Mouse (Mus musculus) C2C12 (cell line): ENCODE measurements around the gene Thap3. TPM values are rescaled to one million over a fixed set of nuclear protein-coding genes. Genes with fewer than 3 reads are reported as not detected.

Source experiments
- polyA plus RNA-seq: library from polyadenylated mRNA; unstranded; fragments of >200 nt; fragmentation: generic; extraction: Trizol; gene quantifications from one replicate; pipeline ENCODE4 v1.2.1, GENCODE M21; 2012; ENCODE audit warnings: missing spikeins

Thap3 gene
- polyA plus RNA-seq, 1 experiment: 32.8 TPM

Other genes with a start within 250 kb of the Thap3 start
- 21.7 TPM for gene Camta1, start 127.1 kb downstream of the Thap3 start, polyA plus RNA-seq
- gene Dnajc11, start 55.3 kb downstream of the Thap3 start, polyA plus RNA-seq: 61.5 TPM
- 18.8 TPM for gene Phf13, start 7.3 kb upstream of the Thap3 start, polyA plus RNA-seq
- 36.2 TPM for gene Klhl21, start 19.8 kb upstream of the Thap3 start, polyA plus RNA-seq
- gene Zbtb48, start 38.7 kb upstream of the Thap3 start, polyA plus RNA-seq: 8.6 TPM
- 0.27 TPM for gene Tas1r1, start 49.6 kb upstream of the Thap3 start, polyA plus RNA-seq
- 39.7 TPM for gene Nol9, start 50.3 kb upstream of the Thap3 start, polyA plus RNA-seq
- 17.5 TPM for gene Plekhg5, start 83.5 kb upstream of the Thap3 start, polyA plus RNA-seq
- gene Tnfrsf25, start 126.9 kb upstream of the Thap3 start, polyA plus RNA-seq: 0.95 TPM
- 0.97 TPM for gene Espn, start 163.4 kb upstream of the Thap3 start, polyA plus RNA-seq
- not detected for gene Hes2, start 169.9 kb upstream of the Thap3 start, polyA plus RNA-seq
- gene Acot7, start 189.1 kb upstream of the Thap3 start, polyA plus RNA-seq: 344 TPM